In genomic region chr4:129157541-129157940, GRCm38 (mm10) we compare ENCODE assay signal across 34 mouse cellular contexts. TPM values are rescaled to one million over a fixed set of nuclear protein-coding genes. Genes with fewer than 3 reads are reported as not detected.
A peak's percentile ranks its signal among the peaks of the same experiment; 100 is the strongest.
DNase-seq lines count a peak whose midpoint lies in the region; ATAC-seq and TF ChIP-seq lines count a peak whose summit lies in the region.
"Had no signal": no experiment of that assay in that cellular context is flagged by ENCODE, and none has a peak within 500 bp of the region (broad histone marks: within the 10 kb centered on the region; RNA-seq: fewer than 3 reads in every experiment).

No protein-coding gene starts in this region.

- no peak overlapping the region for H3K4me2 ChIP-seq in heart, embryonic 15.5 days
- H3K4me2 ChIP-seq in kidney, postnatal 0 days (ENCODE audit: low read length) = no peak overlapping the region
- H3K4me2 ChIP-seq in stomach, embryonic 16.5 days (ENCODE audit: low read depth, low read length) = no peak overlapping the region
- no peak overlapping the region for H3K4me2 ChIP-seq in stomach, postnatal 0 days (replicated peaks; ENCODE audit: low read depth)
- H3K4me2 ChIP-seq: embryonic facial prominence, embryonic 13.5 days; forebrain, embryonic 12.5 days; forebrain, embryonic 15.5 days; heart, embryonic 12.5 days; hindbrain, embryonic 14.5 days had no signal

- peaks cover 11% of the 10 kb centered on the region; the same call in 1 of the 2 replicates for H3K4me1 ChIP-seq in heart, embryonic 15.5 days (replicated peaks)
- H3K4me1 ChIP-seq in kidney, postnatal 0 days (replicated peaks; ENCODE audit: insufficient read depth, low read length) = no peaks in the 10 kb centered on the region
- peaks cover 8% of the 10 kb centered on the region; the same call in 1 of the 2 replicates for H3K4me1 ChIP-seq in stomach, embryonic 16.5 days (ENCODE audit: control insufficient read depth, insufficient read depth, low read length)
- no peaks in the 10 kb centered on the region for H3K4me1 ChIP-seq in stomach, postnatal 0 days (replicated peaks; ENCODE audit: control insufficient read depth, insufficient read depth)
- H3K4me1 ChIP-seq in limb, embryonic 10.5 days = no peaks in the 10 kb centered on the region
- H3K4me1 ChIP-seq: embryonic facial prominence, embryonic 10.5 days; embryonic facial prominence, embryonic 13.5 days; forebrain, embryonic 12.5 days had no signal

- H3K4me3 ChIP-seq in heart, embryonic 15.5 days = no peak overlapping the region
- no peak overlapping the region for H3K4me3 ChIP-seq in kidney, postnatal 0 days (replicated peaks; ENCODE audit: low read depth, low read length)
- no peak overlapping the region for H3K4me3 ChIP-seq in stomach, embryonic 16.5 days (replicated peaks; ENCODE audit: low read length)
- no peak overlapping the region for H3K4me3 ChIP-seq in stomach, postnatal 0 days (ENCODE audit: low read depth, low read length)
- H3K4me3 ChIP-seq in limb, embryonic 10.5 days = no peak overlapping the region
- H3K4me3 ChIP-seq: embryonic facial prominence, embryonic 10.5 days; embryonic facial prominence, embryonic 13.5 days; erythroblast, embryonic 14.5 days; forebrain, embryonic 12.5 days; forebrain, embryonic 15.5 days; heart, embryonic 12.5 days had no signal

- no peaks in the 10 kb centered on the region for H3K27me3 ChIP-seq in heart, embryonic 15.5 days
- H3K27me3 ChIP-seq in kidney, postnatal 0 days (ENCODE audit: insufficient read depth, low read length) = no peaks in the 10 kb centered on the region
- H3K27me3 ChIP-seq in stomach, embryonic 16.5 days (ENCODE audit: control insufficient read depth, insufficient read depth, low read length) = no peaks in the 10 kb centered on the region
- no peaks in the 10 kb centered on the region for H3K27me3 ChIP-seq in stomach, postnatal 0 days (ENCODE audit: control insufficient read depth, insufficient read depth, low read length)
- no peaks in the 10 kb centered on the region for H3K27me3 ChIP-seq in limb, embryonic 10.5 days (ENCODE audit: low read depth, poor library complexity, severe bottlenecking)
- H3K27me3 ChIP-seq: CH12.LX; embryonic facial prominence, embryonic 13.5 days; forebrain, embryonic 12.5 days; forebrain, embryonic 15.5 days; heart, embryonic 12.5 days; Patski had no signal

- no peak for DNase-seq in heart, postnatal 4 days
- no peak for DNase-seq in kidney, postnatal 0 days (ENCODE audit: low spot score)
- DNase-seq in kidney, postnatal 14 days = no peak
- DNase-seq in stomach, postnatal 0 days (ENCODE audit: low spot score) = no peak
- DNase-seq in limb, embryonic 10.5 days (ENCODE audit: low spot score) = peak; percentile 9
- DNase-seq: adrenal gland, postnatal 10 days; adrenal gland, postnatal 36 days; B cell, adult 2 months; cerebellum, adult 11 months; cerebellum, adult 2 months; cerebellum, adult 9-11 months; cerebellum, postnatal 25 days; embryo, embryonic 11 days; gastrocnemius, postnatal 25 days; heart, adult 18-20 months; heart, postnatal 36 days had no signal

- H3K9me3 ChIP-seq in heart, embryonic 15.5 days (replicated peaks) = no peaks in the 10 kb centered on the region
- H3K9me3 ChIP-seq in kidney, postnatal 0 days (replicated peaks; ENCODE audit: low read length) = no peaks in the 10 kb centered on the region
- H3K9me3 ChIP-seq in stomach, embryonic 16.5 days (replicated peaks; ENCODE audit: control insufficient read depth, low read length) = no peaks in the 10 kb centered on the region
- H3K9me3 ChIP-seq in stomach, postnatal 0 days (ENCODE audit: control insufficient read depth, low read length) = no peaks in the 10 kb centered on the region
- H3K9me3 ChIP-seq in limb, embryonic 10.5 days (replicated peaks) = no peaks in the 10 kb centered on the region
- H3K9me3 ChIP-seq: embryonic facial prominence, embryonic 10.5 days; embryonic facial prominence, embryonic 13.5 days; forebrain, embryonic 12.5 days; forebrain, embryonic 15.5 days; G1E; heart, embryonic 12.5 days had no signal

- no peak for TF ChIP-seq EP300 in stomach, postnatal 0 days (optimal IDR thresholded peaks at IDR 0.05)

- H3K27ac ChIP-seq in heart, embryonic 15.5 days = peak overlapping the region; percentile 11; the same call in 1 of the 2 replicates
- peak overlapping the region; percentile 42; the same call in 1 of the 2 replicates for H3K27ac ChIP-seq in kidney, postnatal 0 days
- H3K27ac ChIP-seq in stomach, embryonic 16.5 days (ENCODE audit: low read length) = no peak overlapping the region; the same call in 1 of the 2 replicates
- H3K27ac ChIP-seq in stomach, postnatal 0 days (replicated peaks) = no peak overlapping the region
- no peak overlapping the region for H3K27ac ChIP-seq in limb, embryonic 10.5 days
- H3K27ac ChIP-seq: embryonic facial prominence, embryonic 10.5 days; embryonic facial prominence, embryonic 13.5 days; forebrain, embryonic 12.5 days; hindbrain, embryonic 14.5 days; hindbrain, postnatal 0 days had no signal

- no peak for TF ChIP-seq CTCF in kidney, postnatal 0 days (IDR thresholded peaks at IDR 0.05; ENCODE audit: low read depth)
- no peak for TF ChIP-seq CTCF in stomach, postnatal 0 days (IDR thresholded peaks at IDR 0.05; ENCODE audit: low read depth)

- WGBS in heart, embryonic 15.5 days = 77% methylated on average over 5 of the region's 5 CpGs
- WGBS in kidney, postnatal 0 days = 86% methylated on average over 5 of the region's 5 CpGs
- WGBS in stomach, embryonic 16.5 days = 57% methylated on average over 5 of the region's 5 CpGs
- WGBS in stomach, postnatal 0 days = 41% methylated on average over 5 of the region's 5 CpGs
- WGBS in limb, embryonic 10.5 days = 94% methylated on average over 5 of the region's 5 CpGs

- no peak overlapping the region for H3K9ac ChIP-seq in heart, embryonic 15.5 days
- H3K9ac ChIP-seq in kidney, postnatal 0 days (ENCODE audit: low read depth, low read length) = no peak overlapping the region
- no peak overlapping the region for H3K9ac ChIP-seq in stomach, embryonic 16.5 days (ENCODE audit: low read length)
- no peak overlapping the region for H3K9ac ChIP-seq in stomach, postnatal 0 days (ENCODE audit: low read length)
- H3K9ac ChIP-seq: embryonic facial prominence, embryonic 13.5 days; forebrain, embryonic 12.5 days; forebrain, embryonic 15.5 days; heart, embryonic 12.5 days; hindbrain, embryonic 14.5 days had no signal

- ATAC-seq in heart, embryonic 15.5 days (replicated peaks; ENCODE audit: insufficient number of reproducible peaks, insufficient read depth, low FRiP score, low read depth) = no peak
- ATAC-seq in kidney, postnatal 0 days (replicated peaks; ENCODE audit: low FRiP score, low read depth) = no peak
- peak; percentile 66; the same call in 1 of the 2 replicates for ATAC-seq in stomach, embryonic 16.5 days (ENCODE audit: insufficient read depth, low FRiP score)
- ATAC-seq in stomach, postnatal 0 days (ENCODE audit: low FRiP score, low TSS enrichment) = no peak
- ATAC-seq in cerebellum, adult (ENCODE audit: insufficient number of reproducible peaks, low FRiP score, low TSS enrichment) = no peak
- ATAC-seq: forebrain, embryonic 15.5 days; hindbrain, postnatal 0 days; Patski had no signal

- H3K36me3 ChIP-seq in heart, embryonic 15.5 days = peaks cover 39% of the 10 kb centered on the region
- peaks cover 20% of the 10 kb centered on the region for H3K36me3 ChIP-seq in kidney, postnatal 0 days (ENCODE audit: insufficient read depth, low read length)
- H3K36me3 ChIP-seq in stomach, embryonic 16.5 days (ENCODE audit: control insufficient read depth, insufficient read depth, low read length) = no peaks in the 10 kb centered on the region
- peaks cover 4% of the 10 kb centered on the region; the same call in 1 of the 2 replicates for H3K36me3 ChIP-seq in stomach, postnatal 0 days (ENCODE audit: control insufficient read depth, insufficient read depth, low read length)
- H3K36me3 ChIP-seq in limb, embryonic 10.5 days = peaks cover 89% of the 10 kb centered on the region

RNA-seq across cellular contexts. Expression of gene Fndc5, which starts 20.7 kb away (rescaled TPM):
- polyA plus RNA-seq in heart, embryonic 15.5 days (2015; fragmentation: Nextera tagmentation; extraction: Ambion mirVana) = 12.2 and 12.3 TPM in 2 replicates
- 100 to 1,000 TPM; 101 to 105 TPM for total RNA-seq in heart, postnatal 4 days (2021)
- 5.9 and 6.3 TPM in 2 replicates for polyA plus RNA-seq in kidney, postnatal 0 days (2015; fragmentation: Nextera tagmentation; extraction: Ambion mirVana)
- 1.3 and 2.6 TPM in 2 replicates for polyA plus RNA-seq in stomach, embryonic 16.5 days (2015; fragmentation: Nextera tagmentation; extraction: Ambion mirVana)
- polyA plus RNA-seq in stomach, postnatal 0 days (2015; fragmentation: Nextera tagmentation; extraction: Ambion mirVana) = 2.0 and 2.4 TPM in 2 replicates
- 2.0 and 2.6 TPM in 2 replicates for polyA plus RNA-seq in limb, embryonic 10.5 days (2016; fragmentation: Nextera tagmentation; extraction: Ambion mirVana)
- total RNA-seq: common myeloid progenitor, adult 5-6 weeks had no signal
- polyA plus RNA-seq: Patski had no signal

RNA-seq across cellular contexts. Expression of gene S100pbp, which starts 32.0 kb away (rescaled TPM):
- 10.8 and 13.2 TPM in 2 replicates for polyA plus RNA-seq in heart, embryonic 15.5 days (2015; fragmentation: Nextera tagmentation; extraction: Ambion mirVana)
- total RNA-seq in heart, postnatal 4 days (2021) = 10 to 100 TPM; 22.5 to 24.2 TPM
- polyA plus RNA-seq in kidney, postnatal 0 days (2015; fragmentation: Nextera tagmentation; extraction: Ambion mirVana) = 14.5 and 15.6 TPM in 2 replicates
- polyA plus RNA-seq in stomach, embryonic 16.5 days (2015; fragmentation: Nextera tagmentation; extraction: Ambion mirVana) = 13.0 and 13.1 TPM in 2 replicates
- 3.7 and 4.5 TPM in 2 replicates for polyA plus RNA-seq in stomach, postnatal 0 days (2015; fragmentation: Nextera tagmentation; extraction: Ambion mirVana)
- 29.7 and 34.5 TPM in 2 replicates for polyA plus RNA-seq in limb, embryonic 10.5 days (2016; fragmentation: Nextera tagmentation; extraction: Ambion mirVana)

RNA-seq across cellular contexts. Expression of gene Yars, which starts 32.0 kb away (rescaled TPM):
- 40.8 and 48.8 TPM in 2 replicates for polyA plus RNA-seq in heart, embryonic 15.5 days (2015; fragmentation: Nextera tagmentation; extraction: Ambion mirVana)
- total RNA-seq in heart, postnatal 4 days (2021) = 10 to 100 TPM; 44.7 to 45.0 TPM
- polyA plus RNA-seq in kidney, postnatal 0 days (2015; fragmentation: Nextera tagmentation; extraction: Ambion mirVana) = 48.9 and 55.9 TPM in 2 replicates
- polyA plus RNA-seq in stomach, embryonic 16.5 days (2015; fragmentation: Nextera tagmentation; extraction: Ambion mirVana) = 72.9 and 80.0 TPM in 2 replicates
- polyA plus RNA-seq in stomach, postnatal 0 days (2015; fragmentation: Nextera tagmentation; extraction: Ambion mirVana) = 41.3 and 44.2 TPM in 2 replicates
- 98.9 and 103 TPM in 2 replicates for polyA plus RNA-seq in limb, embryonic 10.5 days (2016; fragmentation: Nextera tagmentation; extraction: Ambion mirVana)

RNA-seq across cellular contexts. Expression of gene Hpca, which starts 35.7 kb away (rescaled TPM):
- polyA plus RNA-seq in heart, embryonic 15.5 days (2015; fragmentation: Nextera tagmentation; extraction: Ambion mirVana) = 0.68 and 1.2 TPM in 2 replicates
- total RNA-seq in heart, postnatal 4 days (2021) = under 1 TPM; 0.25 to 0.69 TPM
- polyA plus RNA-seq in kidney, postnatal 0 days (2015; fragmentation: Nextera tagmentation; extraction: Ambion mirVana) = 0.94 and 1.0 TPM in 2 replicates
- 1.8 and 2.0 TPM in 2 replicates for polyA plus RNA-seq in stomach, embryonic 16.5 days (2015; fragmentation: Nextera tagmentation; extraction: Ambion mirVana)
- polyA plus RNA-seq in stomach, postnatal 0 days (2015; fragmentation: Nextera tagmentation; extraction: Ambion mirVana) = 0.91 and 0.99 TPM in 2 replicates
- 0.30 and 0.69 TPM in 2 replicates for polyA plus RNA-seq in limb, embryonic 10.5 days (2016; fragmentation: Nextera tagmentation; extraction: Ambion mirVana)
- total RNA-seq: G1E; gastrocnemius, adult 8-10 months; gastrocnemius, postnatal 25 days; heart, postnatal 36 days had no signal
- polyA plus RNA-seq: erythroblast, embryonic 14.5 days; G1E; Patski had no signal

RNA-seq across cellular contexts. Expression of gene Tmem54, which starts 52.2 kb away (rescaled TPM):
- polyA plus RNA-seq in heart, embryonic 15.5 days (2015; fragmentation: Nextera tagmentation; extraction: Ambion mirVana) = 0.35 and 1.6 TPM in 2 replicates
- not detected for total RNA-seq in heart, postnatal 4 days (2021)
- 10.2 and 10.5 TPM in 2 replicates for polyA plus RNA-seq in kidney, postnatal 0 days (2015; fragmentation: Nextera tagmentation; extraction: Ambion mirVana)
- polyA plus RNA-seq in stomach, embryonic 16.5 days (2015; fragmentation: Nextera tagmentation; extraction: Ambion mirVana) = 44.2 and 53.2 TPM in 2 replicates
- polyA plus RNA-seq in stomach, postnatal 0 days (2015; fragmentation: Nextera tagmentation; extraction: Ambion mirVana) = 106 and 115 TPM in 2 replicates
- polyA plus RNA-seq in limb, embryonic 10.5 days (2016; fragmentation: Nextera tagmentation; extraction: Ambion mirVana) = 6.8 and 7.3 TPM in 2 replicates
- total RNA-seq: adrenal gland, adult 18-20 months; adrenal gland, postnatal 10 days; adrenal gland, postnatal 36 days; CH12.LX; common myeloid progenitor, adult 5-6 weeks; G1E; gastrocnemius, adult 8-10 months; gastrocnemius, postnatal 25 days; heart, adult 18-20 months; heart, postnatal 36 days; hindbrain, postnatal 0 days had no signal
- polyA plus RNA-seq: erythroblast, embryonic 14.5 days; forebrain, embryonic 15.5 days; G1E; heart, postnatal 0 days; hindbrain, embryonic 14.5 days; Patski had no signal

Comparison
In these comparisons a context has a peak if more than half of its experiments do, and no peak if none do; other contexts are left out.
1. H3K27ac ChIP-seq: peak in heart, embryonic 15.5 days (single experiment) and kidney, postnatal 0 days (single experiment); none in stomach, embryonic 16.5 days (single experiment), stomach, postnatal 0 days (single experiment) and limb, embryonic 10.5 days (single experiment).